Mouse (Mus musculus): ENCODE data around the gene Pou2f3.

- TF ChIP-seq GATA1 (IDR thresholded peaks at IDR 0.05; ENCODE audit: borderline replicate concordance, low read length), result no peak
- TF ChIP-seq FLI1 (IDR thresholded peaks at IDR 0.05; ENCODE audit: low read length), result no peak
Observed at GRCm38 (mm10) chr9:43241291-43241690, 31.1 kb upstream of the Pou2f3 start.

Data from megakaryocyte, embryonic 14.5 days (primary cell).